Mouse (Mus musculus) heart, postnatal 36 days (tissue): ENCODE data around the gene Srm. TPM values are rescaled to one million over a fixed set of nuclear protein-coding genes. Genes with fewer than 3 reads are reported as not detected.

Source experiments
- DNase-seq, 2 experiments: peaks; one replicate each; pipeline ENCODE4 v3.0.0; 2021 to 2022
- intact Hi-C: fragments of 180-260 bp; cut with DNase I; formaldehyde crosslinking; loops from one replicate; pipeline ENCODE4 v1.15.1; 2025
- total RNA-seq, 2 experiments: library from RNA; stranded (reverse); gene quantifications; 2 replicates each; pipeline ENCODE4 v1.2.3; 2021

Srm gene
- 10 to 100 TPM; 17.5 to 18.7 TPM for total RNA-seq

DNA sequence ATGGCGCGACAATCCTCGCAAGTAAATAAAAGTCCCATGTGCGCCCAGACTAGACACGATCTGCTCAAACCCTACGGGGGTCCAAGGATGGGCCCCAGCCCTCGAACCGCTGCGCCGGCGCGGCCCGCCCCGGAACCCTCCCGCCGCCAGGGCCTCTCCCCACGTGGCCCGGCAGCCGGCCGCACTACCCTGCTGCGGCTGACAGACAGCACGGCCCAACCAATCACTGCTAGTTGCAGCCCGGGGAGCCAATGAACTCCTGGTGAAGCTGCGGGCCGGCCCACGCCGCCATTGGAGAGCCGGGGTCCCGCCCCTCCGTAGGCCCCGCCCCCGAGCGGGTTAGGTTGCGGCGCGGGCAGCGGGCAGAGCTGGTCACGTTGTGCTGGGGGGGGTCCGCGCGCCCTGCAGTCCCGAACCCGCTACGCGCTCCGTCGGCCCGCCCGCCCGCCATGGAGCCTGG, at the start of gene Srm:
Srm (plus strand) TSS at position 333 of the 460 bp plus-strand sequence.
- DNase-seq: peak; percentile 96 to 97
- intact Hi-C loops: no loop called here

DNA sequence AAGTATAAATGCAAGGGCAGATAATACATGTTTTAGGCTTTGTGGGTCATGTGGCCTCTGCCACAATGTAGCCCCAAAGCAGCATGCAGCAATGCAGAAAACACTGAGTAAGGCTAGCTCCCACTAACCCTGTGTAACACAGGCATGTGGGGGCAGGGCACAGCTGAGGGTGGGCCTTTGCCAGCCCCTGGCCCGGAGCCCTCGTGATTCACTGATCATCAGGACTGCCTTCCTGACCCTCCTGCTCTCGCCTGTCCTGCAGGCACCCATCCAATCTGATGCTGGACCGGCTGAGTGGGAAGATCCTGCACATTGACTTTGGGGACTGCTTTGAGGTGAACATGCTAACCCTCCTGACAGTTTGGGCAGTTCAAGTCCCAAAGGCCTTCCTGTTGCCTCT, 42.2 kb upstream of the Srm start:
- intact Hi-C loops: no loop called here
- no peak for DNase-seq

GRCm38 (mm10) chr4:148557766-148558165, 33.5 kb upstream of the Srm start:
- intact Hi-C loops: loop anchor here (5.0 kb wide), 1 partner anchor 50 kb away; no protein-coding TSS in a partner anchor
- no peak for DNase-seq

DNA sequence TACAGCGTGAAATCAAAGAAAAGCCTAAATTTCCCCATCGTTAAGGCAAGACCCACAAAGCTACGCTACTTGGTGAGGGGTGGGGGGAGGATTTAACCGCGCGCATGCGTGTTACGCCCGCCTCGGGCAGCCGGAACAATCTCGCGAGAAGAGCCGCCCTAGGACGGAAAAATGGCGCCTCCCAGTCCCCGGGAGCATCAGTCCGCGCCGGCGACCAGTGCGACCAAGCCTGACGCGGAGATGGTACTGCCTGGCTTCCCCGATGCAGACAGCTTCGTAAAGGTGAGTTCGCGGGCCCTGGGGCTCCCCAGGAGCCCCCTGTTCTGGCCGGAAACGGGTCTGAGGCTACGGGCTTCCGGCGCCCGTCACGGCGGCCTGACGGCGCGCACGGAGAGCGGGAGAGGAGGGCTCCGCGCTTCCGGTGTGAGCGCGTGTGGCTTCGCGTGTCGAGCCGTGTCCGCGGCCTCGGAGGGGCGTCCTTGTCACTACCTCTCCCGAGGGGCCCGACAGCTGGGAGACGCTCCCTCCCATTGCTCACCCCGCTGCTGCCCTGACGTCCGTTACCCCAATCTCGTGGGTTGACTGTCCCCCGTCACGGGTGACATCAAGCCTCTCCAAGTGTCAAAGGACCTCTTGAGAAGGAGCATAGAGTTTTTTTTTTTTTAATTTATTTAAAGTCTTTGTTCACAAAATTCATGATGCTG, 32.9 kb upstream of the Srm start, which contains the start of gene Exosc10:
Exosc10 (plus strand) TSS at position 133 of the 704 bp plus-strand sequence.
- intact Hi-C loops: loop anchor here (5.0 kb wide), 1 partner anchor 49 kb away; no protein-coding TSS in a partner anchor
- peak; percentile 90 to 92 for DNase-seq

- intact Hi-C loops: no loop called here
- DNase-seq: no peak
Observed at GRCm38 (mm10) chr4:148562676-148563075, 28.6 kb upstream of the Srm start.

- intact Hi-C loops: no loop called here
- no peak for DNase-seq
Observed at GRCm38 (mm10) chr4:148563595-148563994, 27.7 kb upstream of the Srm start.

GRCm38 (mm10) chr4:148570138-148570537, 21.2 kb upstream of the Srm start:
- no peak for DNase-seq
- intact Hi-C loops: no loop called here

- intact Hi-C loops: no loop called here
- DNase-seq: no peak
Observed at GRCm38 (mm10) chr4:148570693-148571295, 20.5 kb upstream of the Srm start.

- intact Hi-C loops: no loop called here
- DNase-seq: no peak
Observed at GRCm38 (mm10) chr4:148573222-148573621, 18.1 kb upstream of the Srm start.

GRCm38 (mm10) chr4:148580765-148581164, 10.5 kb upstream of the Srm start:
- DNase-seq: no peak
- intact Hi-C loops: no loop called here

- no peak for DNase-seq
- intact Hi-C loops: no loop called here
Observed at GRCm38 (mm10) chr4:148581422-148581821, 9.9 kb upstream of the Srm start.

DNA sequence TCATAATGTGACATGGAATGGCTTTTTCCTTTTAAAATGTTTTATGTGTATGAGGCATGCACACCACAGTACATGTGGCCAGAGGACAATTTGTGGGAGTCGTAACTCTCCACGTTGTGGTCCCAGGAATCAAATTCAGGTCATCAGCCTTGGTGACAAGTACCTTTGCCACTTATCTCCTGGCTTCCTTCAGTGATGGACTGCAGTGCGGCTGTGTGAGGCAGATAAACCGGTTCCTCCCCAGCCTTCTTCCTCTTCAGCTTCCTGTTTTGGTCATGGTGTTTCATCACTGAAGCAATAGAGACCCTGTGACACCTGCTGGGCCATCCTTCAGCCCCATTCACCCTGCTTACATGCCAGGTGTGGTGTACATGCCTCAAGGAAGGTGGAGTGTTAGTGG, 8.0 kb upstream of the Srm start:
- intact Hi-C loops: no loop called here
- DNase-seq: no peak

GRCm38 (mm10) chr4:148586648-148587047, 4.7 kb upstream of the Srm start:
- intact Hi-C loops: no loop called here
- no peak for DNase-seq

GRCm38 (mm10) chr4:148588793-148589192, 2.5 kb upstream of the Srm start:
- DNase-seq: no peak
- intact Hi-C loops: no loop called here

- intact Hi-C loops: no loop called here
- no peak for DNase-seq
Observed at GRCm38 (mm10) chr4:148589565-148589964, 1.7 kb upstream of the Srm start.

DNA sequence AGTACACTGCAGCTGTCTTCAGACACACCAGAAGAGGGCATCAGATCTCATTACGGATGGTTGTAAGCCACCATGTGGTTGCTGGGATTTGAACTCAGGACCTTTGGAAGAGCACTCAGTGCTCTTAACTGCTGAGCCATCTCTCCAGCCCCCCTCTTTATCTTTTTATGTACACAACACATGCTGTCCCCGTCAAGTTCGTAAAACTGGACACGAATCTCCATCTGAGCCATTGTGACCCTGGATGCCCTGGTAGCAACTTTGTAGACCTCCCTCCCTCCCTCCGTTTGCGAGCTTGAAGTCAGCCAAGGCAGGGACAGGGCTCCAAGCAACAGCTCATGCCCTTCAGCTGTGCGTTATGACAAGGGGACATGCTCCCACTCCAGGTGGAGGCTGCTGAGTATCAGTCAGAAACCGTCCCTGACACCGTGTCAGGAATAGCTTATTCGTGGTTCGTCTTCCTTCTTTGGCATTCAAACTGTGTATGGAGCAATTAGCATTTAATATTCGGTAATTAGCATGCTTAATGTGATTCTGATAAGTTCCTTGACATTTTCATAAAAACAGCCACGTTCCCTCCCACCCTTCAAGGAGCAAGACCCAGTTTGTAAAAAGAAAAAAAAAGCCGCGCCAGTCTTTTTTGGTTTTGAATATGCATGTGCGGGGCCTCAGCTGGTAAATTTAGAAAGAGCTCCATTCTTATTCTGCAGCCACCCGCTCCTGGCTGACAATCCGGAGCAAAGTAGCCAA, 707 bp upstream of the Srm start:
- no peak for DNase-seq
- intact Hi-C loops: no loop called here

- DNase-seq: no peak
- intact Hi-C loops: no loop called here
Observed at GRCm38 (mm10) chr4:148591637-148592380, 506 bp downstream of the Srm start.

DNA sequence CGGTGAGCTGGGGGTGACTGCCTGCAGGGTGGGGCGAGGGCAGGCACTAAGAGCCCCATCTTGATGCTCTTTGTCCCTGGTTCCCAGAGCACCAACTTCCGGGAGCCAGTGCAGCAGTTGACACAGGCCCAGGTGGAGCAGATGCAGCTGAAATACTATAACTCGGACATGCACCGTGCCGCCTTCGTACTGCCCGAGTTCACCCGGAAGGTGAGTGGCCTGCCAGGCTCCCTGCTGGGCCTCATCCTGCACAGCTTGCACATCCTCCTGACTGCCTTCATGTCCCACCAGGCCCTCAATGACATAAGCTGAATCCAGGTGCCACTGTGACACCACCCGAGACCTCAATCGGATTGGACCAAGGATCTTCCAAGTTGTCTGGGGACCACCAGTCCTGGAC, 2.7 kb downstream of the Srm start:
- DNase-seq: no peak
- intact Hi-C loops: no loop called here

- no peak for DNase-seq
- intact Hi-C loops: no loop called here
Observed at GRCm38 (mm10) chr4:148595916-148596315, 4.6 kb downstream of the Srm start.

DNA sequence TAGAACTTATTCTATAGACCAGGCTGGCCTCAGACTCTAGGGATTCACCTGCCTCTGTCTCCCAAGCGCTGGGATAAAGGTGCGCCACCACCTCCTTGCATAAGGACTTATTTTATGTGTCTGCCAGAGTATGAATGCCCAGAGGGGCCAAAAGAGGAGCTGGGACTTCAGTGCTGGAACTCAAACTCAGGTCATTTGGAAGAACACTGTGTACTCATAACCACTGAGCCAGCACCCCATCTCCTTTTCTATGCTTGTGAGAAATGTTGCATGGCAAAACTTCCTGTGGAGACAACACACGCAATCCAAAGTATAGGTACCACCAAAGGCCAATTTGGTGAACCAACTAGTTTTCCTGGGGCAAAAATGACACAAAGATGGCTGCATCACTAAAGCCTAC, 5.4 kb downstream of the Srm start:
- intact Hi-C loops: no loop called here
- DNase-seq: no peak

- intact Hi-C loops: no loop called here
- no peak for DNase-seq
Observed at GRCm38 (mm10) chr4:148598826-148599225, 7.5 kb downstream of the Srm start.
